Mouse (Mus musculus) left cerebral cortex, postnatal 10 days (tissue): ENCODE measurements around the gene Igf1r. TPM values are rescaled to one million over a fixed set of nuclear protein-coding genes. Genes with fewer than 3 reads are reported as not detected.

Experiments used
- DNase-seq, 2 experiments: peaks; one replicate each; pipeline ENCODE4 v3.0.0; 2021 to 2022; ENCODE audit warnings: low spot score in 2 of 2, mixed read lengths in 1 of 2; ENCODE audit errors: extremely low spot score in 1 of 2
- intact Hi-C: fragments of 180-260 bp; cut with DNase I; formaldehyde crosslinking; loops from one replicate; pipeline ENCODE4 v1.15.1; 2025
- total RNA-seq, 2 experiments: library from RNA; stranded (reverse); gene quantifications; 2 replicates each; pipeline ENCODE4 v1.2.3; 2021

The Igf1r gene
- total RNA-seq, result 10 to 100 TPM; 41.4 to 44.2 TPM

GRCm38 (mm10) chr7:67952777-67953700 is at the start of gene Igf1r:
Gene Igf1r (plus strand): TSS chr7:67952827.
- intact Hi-C loops, result loop anchor here (5.0 to 10.0 kb wide), 3 partner anchors 166 to 349 kb away; no protein-coding TSS in a partner anchor
- DNase-seq, result peak in 1 of 2 experiments; percentile 78

GRCm38 (mm10) chr7:67906358-67906757 is 46.3 kb upstream of the Igf1r start:
- DNase-seq, result no peak

GRCm38 (mm10) chr7:67907786-67908400 is 44.7 kb upstream of the Igf1r start:
- DNase-seq, result no peak
- intact Hi-C loops, result no loop called here

More at GRCm38 (mm10) chr7:67906358-67906757, 46.3 kb upstream of the Igf1r start:
- intact Hi-C loops, result no loop called here

GRCm38 (mm10) chr7:67910528-67910927 is 42.1 kb upstream of the Igf1r start:
- intact Hi-C loops, result no loop called here
- peak in 1 of 2 experiments; percentile 5 for DNase-seq

- intact Hi-C loops, result no loop called here
Measured at GRCm38 (mm10) chr7:67910947-67911346, 41.7 kb upstream of the Igf1r start.

GRCm38 (mm10) chr7:67911841-67912240 is 40.8 kb upstream of the Igf1r start:
- no peak for DNase-seq
- intact Hi-C loops, result no loop called here

More at GRCm38 (mm10) chr7:67910947-67911346, 41.7 kb upstream of the Igf1r start:
- DNase-seq, result peak in 1 of 2 experiments; percentile 57

GRCm38 (mm10) chr7:67916960-67917359 is 35.7 kb upstream of the Igf1r start:
- no peak for DNase-seq
- intact Hi-C loops, result no loop called here

- intact Hi-C loops, result no loop called here
- no peak for DNase-seq
Measured at GRCm38 (mm10) chr7:67917753-67918152, 34.9 kb upstream of the Igf1r start.

GRCm38 (mm10) chr7:67919467-67919866 is 33.2 kb upstream of the Igf1r start:
- intact Hi-C loops, result no loop called here

GRCm38 (mm10) chr7:67924215-67924614 is 28.4 kb upstream of the Igf1r start:
- intact Hi-C loops, result no loop called here
- DNase-seq, result no peak

More at GRCm38 (mm10) chr7:67919467-67919866, 33.2 kb upstream of the Igf1r start:
- DNase-seq, result no peak

GRCm38 (mm10) chr7:67930132-67930531 is 22.5 kb upstream of the Igf1r start:
- intact Hi-C loops, result no loop called here
- no peak for DNase-seq

- intact Hi-C loops, result no loop called here
- DNase-seq, result no peak
Measured at GRCm38 (mm10) chr7:67936801-67937200, 15.8 kb upstream of the Igf1r start.

- DNase-seq, result no peak
- intact Hi-C loops, result no loop called here
Measured at GRCm38 (mm10) chr7:67943805-67944204, 8.8 kb upstream of the Igf1r start.

- DNase-seq, result no peak
- intact Hi-C loops, result no loop called here
Measured at GRCm38 (mm10) chr7:67946901-67947300, 5.7 kb upstream of the Igf1r start.

GRCm38 (mm10) chr7:67950346-67950814 is 2.2 kb upstream of the Igf1r start:
- intact Hi-C loops, result loop anchor here (2.0 to 10.0 kb wide), 4 partner anchors 148 to 352 kb away; no protein-coding TSS in a partner anchor
- no peak for DNase-seq

GRCm38 (mm10) chr7:67950815-67951531 is 1.7 kb upstream of the Igf1r start:
- intact Hi-C loops, result loop anchor here (1.0 to 10.0 kb wide), 5 partner anchors 148 to 351 kb away; no protein-coding TSS in a partner anchor
- DNase-seq, result peak; percentile 67 to 94

- peak; percentile 90 to 97 for DNase-seq
- intact Hi-C loops, result loop anchor here (1.0 to 10.0 kb wide), 5 partner anchors 149 to 351 kb away; no protein-coding TSS in a partner anchor
Measured at GRCm38 (mm10) chr7:67951532-67952035, 1.0 kb upstream of the Igf1r start.

GRCm38 (mm10) chr7:67952036-67952681 is 468 bp upstream of the Igf1r start:
- DNase-seq, result peak; percentile 66 to 91

More at GRCm38 (mm10) chr7:67952036-67952681, 468 bp upstream of the Igf1r start:
- intact Hi-C loops, result loop anchor here (5.0 to 10.0 kb wide), 3 partner anchors 165 to 350 kb away; no protein-coding TSS in a partner anchor
